Mouse (Mus musculus) hindbrain, embryonic 10.5 days (tissue): ENCODE results near the gene Gse1. TPM values are rescaled to one million over a fixed set of nuclear protein-coding genes. Genes with fewer than 3 reads are reported as not detected.

ENCODE experiments used
- DNase-seq: peaks from one replicate; pipeline ENCODE4 v3.0.0-alpha.2; 2017; ENCODE audit warnings: low spot score
- H3K27ac ChIP-seq: fragments of 300-500 bp; sonication (generic); 2 replicates; pipeline ENCODE4 v1.5.1; 2016; ENCODE audit warnings: mild to moderate bottlenecking, moderate library complexity
- H3K27me3 ChIP-seq: fragments of 300-500 bp; sonication (generic); 2 replicates; pipeline ENCODE4 v1.6.1; 2016; ENCODE audit warnings: mild to moderate bottlenecking; ENCODE audit not compliant: poor library complexity, insufficient read depth, severe bottlenecking
- H3K36me3 ChIP-seq: fragments of 300-500 bp; sonication (generic); 2 replicates; pipeline ENCODE4 v1.6.1; 2016; ENCODE audit warnings: mild to moderate bottlenecking, moderate library complexity
- H3K4me1 ChIP-seq: fragments of 300-500 bp; sonication (generic); replicated peaks from 2 replicates; pipeline ENCODE4 v1.6.1; 2016; ENCODE audit warnings: mild to moderate bottlenecking
- H3K4me3 ChIP-seq: fragments of 300-500 bp; sonication (generic); 2 replicates; pipeline ENCODE4 v1.5.1; 2016; ENCODE audit warnings: mild to moderate bottlenecking, moderate library complexity
- H3K9me3 ChIP-seq: fragments of 300-500 bp; sonication (generic); 2 replicates; pipeline ENCODE4 v1.6.1; 2016; ENCODE audit warnings: mild to moderate bottlenecking, moderate library complexity
- WGBS: fragments of 180-500 bp; shearing (Covaris S2); methylation state at CpG from one replicate; pipeline ENCODE4 v1.1.7; 2016; 5-methylcytosine and 5-hydroxymethylcytosine counted together
- polyA plus RNA-seq: library from polyadenylated mRNA; unstranded; fragments of >200 nt; fragmentation: Nextera tagmentation; extraction: Ambion mirVana; gene quantifications from 2 replicates; pipeline ENCODE4 v1.2.1, GENCODE M21; 2016

The Gse1 gene
- polyA plus RNA-seq, 1 experiment from 2014 or later, result 22.9 TPM

- WGBS, result 54% methylated on average over 16 of the region's 16 CpGs
- Histone ChIP-seq H3K4me3 (peak overlapping the region; percentile 16), H3K4me1 (peaks cover 100% of the 10 kb centered on the region), H3K36me3 (peaks cover 4% of the 10 kb centered on the region), H3K27ac (peak overlapping the region; percentile 88), H3K27me3 (peaks cover 13% of the 10 kb centered on the region; the same call in 1 of the 2 replicates), H3K9me3 (no peaks in the 10 kb centered on the region)
- no peak for DNase-seq
Observed at GRCm38 (mm10) chr8:120548313-120548761, 320.1 kb downstream of the Gse1 start.

DNA sequence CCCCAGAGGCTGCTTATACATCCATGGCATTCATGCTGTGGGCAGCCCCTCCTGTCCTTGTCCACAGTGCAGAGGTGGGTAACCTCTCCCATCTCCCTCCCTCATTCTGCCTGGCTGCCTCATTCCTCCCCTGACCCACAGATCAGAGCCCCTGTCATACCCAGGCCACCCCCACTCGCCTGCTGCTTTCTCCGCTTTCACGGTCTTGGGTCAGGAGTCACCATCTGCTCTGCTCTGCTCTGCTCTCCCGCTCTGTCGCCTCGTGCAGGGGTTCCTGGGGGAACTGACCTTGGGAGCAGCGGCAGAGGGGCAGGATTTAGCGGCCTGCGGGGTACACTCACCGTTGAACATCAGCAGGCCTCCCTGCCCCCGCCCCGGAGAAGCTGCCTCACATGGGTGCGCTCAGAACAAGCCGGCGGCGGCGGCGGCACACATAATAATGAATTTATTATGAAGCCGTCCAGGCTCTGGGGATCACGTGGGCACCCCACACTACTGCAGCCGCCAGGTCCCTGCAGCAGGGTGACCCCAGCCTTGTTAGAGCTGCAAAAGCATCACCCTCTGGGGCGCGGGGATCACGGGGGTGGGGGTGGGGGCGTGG, 321.2 kb downstream of the Gse1 start:
- Histone ChIP-seq H3K4me1 (peaks cover 100% of the 10 kb centered on the region), H3K27me3 (peaks cover 13% of the 10 kb centered on the region; the same call in 1 of the 2 replicates), H3K36me3 (peaks cover 15% of the 10 kb centered on the region), H3K4me3 (peak overlapping the region; percentile 45), H3K9me3 (no peaks in the 10 kb centered on the region), H3K27ac (peak overlapping the region; percentile 88)
- peak; percentile 82 for DNase-seq
- whole genome bisulfite sequencing, result 9% methylated on average over 25 of the region's 25 CpGs

GRCm38 (mm10) chr8:120549922-120550321, 321.7 kb downstream of the Gse1 start:
- 12% methylated on average over 11 of the region's 11 CpGs for WGBS
- H3K27me3 ChIP-seq, result peaks cover 13% of the 10 kb centered on the region; the same call in 1 of the 2 replicates
- no peaks in the 10 kb centered on the region for H3K9me3 ChIP-seq
- peak overlapping the region; percentile 88 for H3K27ac ChIP-seq
- DNase-seq, result no peak
- H3K4me3 ChIP-seq, result peak overlapping the region; percentile 45
- H3K4me1 ChIP-seq, result peaks cover 100% of the 10 kb centered on the region
- H3K36me3 ChIP-seq, result peaks cover 20% of the 10 kb centered on the region

DNA sequence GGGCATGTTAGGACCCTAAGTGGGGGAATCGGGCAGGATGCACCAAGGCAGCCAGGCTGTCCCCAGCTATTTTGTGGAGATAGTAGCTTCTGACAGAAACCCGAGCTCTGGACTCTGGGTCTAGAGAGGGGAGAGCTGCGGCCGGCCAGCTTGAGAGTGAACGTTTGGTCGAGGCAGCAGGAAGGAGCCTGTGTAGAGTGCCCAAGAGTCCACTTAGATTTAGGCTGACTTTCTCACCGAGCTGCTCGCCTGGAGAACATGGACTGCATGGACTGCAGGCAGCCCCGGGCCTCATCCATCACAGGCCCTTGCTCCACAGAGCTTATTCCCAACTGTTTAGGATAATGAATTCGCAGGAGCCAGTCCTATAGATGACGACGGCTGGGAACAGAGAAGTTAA, 322.2 kb downstream of the Gse1 start:
- Histone ChIP-seq H3K27ac (peak overlapping the region; percentile 88), H3K4me3 (peak overlapping the region; percentile 45), H3K36me3 (peaks cover 25% of the 10 kb centered on the region), H3K9me3 (no peaks in the 10 kb centered on the region), H3K27me3 (peaks cover 13% of the 10 kb centered on the region; the same call in 1 of the 2 replicates), H3K4me1 (peaks cover 100% of the 10 kb centered on the region)
- WGBS, result 23% methylated on average over 12 of the region's 12 CpGs
- DNase-seq, result no peak

DNA sequence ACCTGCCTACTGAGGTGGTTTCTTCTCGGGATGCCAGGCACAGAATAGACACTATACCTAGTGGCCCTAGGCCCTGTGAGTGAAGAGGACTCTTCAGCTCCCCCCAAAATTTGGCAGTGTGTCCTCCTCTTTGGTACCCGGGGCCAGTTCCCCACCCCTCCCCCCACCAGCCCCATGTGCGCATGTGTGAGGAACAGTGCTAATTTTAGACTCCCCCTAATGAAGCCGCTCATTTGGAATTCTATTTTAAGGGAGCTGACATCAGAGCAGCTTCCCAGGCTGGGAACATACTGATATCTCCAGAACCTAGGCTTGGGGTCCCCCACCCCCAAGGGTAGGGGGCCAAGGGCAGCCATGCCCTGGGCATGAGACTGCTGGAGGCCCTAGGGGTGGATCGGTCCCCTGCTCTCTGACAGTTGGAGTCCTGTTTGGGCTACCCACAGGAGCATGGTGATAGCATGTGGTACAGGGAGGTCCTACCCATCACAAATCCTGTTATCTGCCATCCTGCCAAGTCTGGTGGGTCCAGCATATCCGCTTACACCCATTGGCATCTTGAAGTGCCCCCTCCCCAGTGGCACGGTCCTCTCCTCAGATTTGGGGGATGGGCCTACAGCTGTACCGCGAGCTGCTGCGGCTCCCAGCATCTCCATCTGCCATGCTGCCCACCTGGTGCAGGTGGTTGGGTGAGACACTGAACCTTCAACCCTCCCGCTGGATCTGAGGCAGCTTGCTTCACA, 322.9 kb downstream of the Gse1 start:
- peaks cover 100% of the 10 kb centered on the region for H3K4me1 ChIP-seq
- DNase-seq, result no peak
- H3K27me3 ChIP-seq, result peaks cover 13% of the 10 kb centered on the region; the same call in 1 of the 2 replicates

DNA sequence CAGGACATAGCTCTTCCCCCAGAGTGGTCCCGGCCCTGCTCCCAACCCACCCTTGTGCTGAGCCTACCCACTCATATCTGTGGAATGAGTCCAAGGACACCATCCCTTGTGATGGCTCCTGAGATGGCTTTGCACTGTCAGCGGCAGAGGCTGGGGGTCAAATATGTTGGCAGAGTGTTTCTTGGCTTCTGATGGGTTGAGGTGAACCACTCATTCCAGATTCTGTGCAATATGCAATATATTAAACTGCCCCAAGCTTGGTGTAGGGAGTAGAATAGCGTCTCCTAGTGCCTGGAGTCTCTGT, 323.4 kb downstream of the Gse1 start:
- Histone ChIP-seq H3K27me3 (peaks cover 13% of the 10 kb centered on the region; the same call in 1 of the 2 replicates), H3K27ac (peak overlapping the region; percentile 88), H3K36me3 (peaks cover 37% of the 10 kb centered on the region), H3K4me3 (no peak overlapping the region), H3K4me1 (peaks cover 100% of the 10 kb centered on the region), H3K9me3 (no peaks in the 10 kb centered on the region)
- WGBS, result 90% methylated on average over 3 of the region's 3 CpGs
- no peak for DNase-seq

More for the DNA sequence above, 322.9 kb downstream of the Gse1 start:
- H3K36me3 ChIP-seq, result peaks cover 32% of the 10 kb centered on the region
- no peaks in the 10 kb centered on the region for H3K9me3 ChIP-seq
- peak overlapping the region; percentile 45 for H3K4me3 ChIP-seq
- 80% methylated on average over 11 of the region's 11 CpGs for WGBS
- H3K27ac ChIP-seq, result peak overlapping the region; percentile 88

GRCm38 (mm10) chr8:120552509-120552908, 324.3 kb downstream of the Gse1 start:
- no peak overlapping the region for H3K4me3 ChIP-seq
- no peaks in the 10 kb centered on the region for H3K9me3 ChIP-seq
- peaks cover 39% of the 10 kb centered on the region for H3K36me3 ChIP-seq
- H3K27ac ChIP-seq, result peak overlapping the region; percentile 66
- peaks cover 14% of the 10 kb centered on the region; the same call in 1 of the 2 replicates for H3K27me3 ChIP-seq
- WGBS, result 84% methylated on average over 11 of the region's 11 CpGs
- peaks cover 100% of the 10 kb centered on the region for H3K4me1 ChIP-seq
- DNase-seq, result no peak

DNA sequence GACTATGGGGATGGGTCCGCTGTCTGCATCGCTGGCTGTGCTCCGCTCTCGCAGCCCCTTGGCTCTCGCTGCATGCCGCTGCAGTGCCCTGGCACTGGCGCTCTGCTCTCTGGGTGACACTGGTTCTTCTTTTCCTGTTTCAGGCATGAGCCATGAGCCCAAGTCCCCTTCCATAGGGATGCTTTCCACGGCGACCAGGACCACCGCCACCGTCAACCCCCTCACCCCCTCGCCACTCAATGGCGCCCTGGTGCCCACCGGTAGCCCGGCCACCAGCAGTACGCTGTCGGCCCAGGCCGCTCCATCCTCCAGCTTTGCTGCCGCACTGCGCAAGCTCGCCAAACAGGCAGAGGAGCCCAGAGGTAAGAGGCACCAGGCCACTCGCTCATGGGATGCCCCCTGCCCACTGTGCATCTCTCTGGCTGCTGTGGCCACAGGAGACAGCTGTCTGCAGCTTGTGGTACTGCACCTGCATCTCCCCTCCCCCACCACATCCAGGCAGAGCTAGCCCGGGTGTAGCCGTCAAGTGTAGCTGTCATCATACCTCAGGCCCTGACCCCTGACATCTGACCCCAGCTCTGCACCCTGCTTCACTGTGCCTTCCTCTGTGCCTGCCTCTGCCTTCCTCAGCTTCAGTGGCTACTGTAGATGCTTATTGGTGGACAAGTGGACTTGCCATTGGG, 325.3 kb downstream of the Gse1 start:
- H3K9me3 ChIP-seq, result no peaks in the 10 kb centered on the region
- DNase-seq, result no peak
- H3K27ac ChIP-seq, result 0 out of 2 replicates have a peak overlapping the region, but pooled peaks have one; percentile 66
- no peak overlapping the region for H3K4me3 ChIP-seq
- WGBS, result 86% methylated on average over 24 of the region's 24 CpGs
- peaks cover 100% of the 10 kb centered on the region for H3K4me1 ChIP-seq
- peaks cover 47% of the 10 kb centered on the region for H3K36me3 ChIP-seq
- 0 out of 2 replicates have a peak, but pooled peaks cover 13% of the 10 kb centered on the region for H3K27me3 ChIP-seq

GRCm38 (mm10) chr8:120554466-120555039, 326.3 kb downstream of the Gse1 start:
- Histone ChIP-seq H3K27ac (no peak overlapping the region), H3K9me3 (no peaks in the 10 kb centered on the region), H3K4me3 (no peak overlapping the region), H3K36me3 (peaks cover 55% of the 10 kb centered on the region), H3K4me1 (peaks cover 100% of the 10 kb centered on the region), H3K27me3 (0 out of 2 replicates have a peak, but pooled peaks cover 13% of the 10 kb centered on the region)
- 92% methylated on average over 18 of the region's 18 CpGs for WGBS
- DNase-seq, result no peak

GRCm38 (mm10) chr8:120556198-120556892, 328.1 kb downstream of the Gse1 start:
- no peak overlapping the region for H3K4me3 ChIP-seq

GRCm38 (mm10) chr8:120557170-120557965, 329.1 kb downstream of the Gse1 start:
- H3K4me3 ChIP-seq, result no peak overlapping the region
- H3K4me1 ChIP-seq, result peaks cover 100% of the 10 kb centered on the region
- WGBS, result 57% methylated on average over 15 of the region's 15 CpGs
- H3K27me3 ChIP-seq, result 0 out of 2 replicates have a peak, but pooled peaks cover 10% of the 10 kb centered on the region
- no peaks in the 10 kb centered on the region for H3K9me3 ChIP-seq
- peak overlapping the region; percentile 82 for H3K27ac ChIP-seq
- no peak for DNase-seq
- H3K36me3 ChIP-seq, result peaks cover 62% of the 10 kb centered on the region

More at GRCm38 (mm10) chr8:120556198-120556892, 328.1 kb downstream of the Gse1 start:
- peaks cover 58% of the 10 kb centered on the region for H3K36me3 ChIP-seq
- no peaks in the 10 kb centered on the region for H3K9me3 ChIP-seq
- DNase-seq, result no peak
- 0 out of 2 replicates have a peak, but pooled peaks cover 10% of the 10 kb centered on the region for H3K27me3 ChIP-seq
- peak overlapping the region; percentile 82 for H3K27ac ChIP-seq
- H3K4me1 ChIP-seq, result peaks cover 100% of the 10 kb centered on the region
- 68% methylated on average over 20 of the region's 20 CpGs for WGBS
